Mouse (Mus musculus) forebrain, embryonic 16.5 days (tissue): Measurements from ENCODE around the gene Zfyve28. TPM values are rescaled to one million over a fixed set of nuclear protein-coding genes. Genes with fewer than 3 reads are reported as not detected.

Experiments
- ATAC-seq: fragments of 200-750 bp; cut with Nextera tagmentation; 2 replicates; pipeline ENCODE4 v1.8.0; 2017; ENCODE audit warnings: mild to moderate bottlenecking, moderate library complexity
- H3K27ac ChIP-seq: fragments of 300-500 bp; sonication (generic); 2 replicates; pipeline ENCODE4 v1.5.1; 2014; ENCODE audit warnings: low read length, control low read depth
- H3K27me3 ChIP-seq: fragments of 300-500 bp; sonication (generic); replicated peaks from 2 replicates; pipeline ENCODE4 v1.6.1; 2014; ENCODE audit warnings: low read length; ENCODE audit not compliant: control insufficient read depth, insufficient read depth
- H3K36me3 ChIP-seq: fragments of 300-500 bp; sonication (generic); 2 replicates; pipeline ENCODE4 v1.6.1; 2014; ENCODE audit not compliant: control insufficient read depth, insufficient read depth
- H3K4me1 ChIP-seq: fragments of 300-500 bp; sonication (generic); replicated peaks from 2 replicates; pipeline ENCODE4 v1.6.1; 2014; ENCODE audit warnings: low read length; ENCODE audit not compliant: control insufficient read depth, insufficient read depth
- H3K4me2 ChIP-seq: fragments of 300-500 bp; sonication (generic); 2 replicates; pipeline ENCODE4 v1.6.1; 2014; ENCODE audit warnings: mild to moderate bottlenecking, low read length, control low read depth
- H3K4me3 ChIP-seq: fragments of 300-500 bp; sonication (generic); replicated peaks from 2 replicates; pipeline ENCODE4 v1.5.1; 2014; ENCODE audit warnings: mild to moderate bottlenecking, low read length, control low read depth
- H3K9ac ChIP-seq: fragments of 300-500 bp; sonication (generic); replicated peaks from 2 replicates; pipeline ENCODE4 v1.6.1; 2014; ENCODE audit warnings: low read depth, low read length, control low read depth
- H3K9me3 ChIP-seq: fragments of 300-500 bp; sonication (generic); 2 replicates; pipeline ENCODE4 v1.6.1; 2016; ENCODE audit warnings: low read length; ENCODE audit not compliant: control insufficient read depth
- WGBS: fragments of 180-500 bp; shearing (Covaris S2); extraction: QIAGEN DNeasy Blood & Tissue Kit; methylation state at CpG from one replicate; pipeline ENCODE4 v1.1.7; 2014; 5-methylcytosine and 5-hydroxymethylcytosine counted together
- polyA plus RNA-seq: library from polyadenylated mRNA; unstranded; fragments of >200 nt; fragmentation: Nextera tagmentation; extraction: Ambion mirVana; gene quantifications from 2 replicates; pipeline ENCODE4 v1.2.1, GENCODE M21; 2015

Zfyve28 gene
- polyA plus RNA-seq, 1 experiment from 2014 or later = 5.2 TPM

- peaks cover 22% of the 10 kb centered on the region for H3K4me1 ChIP-seq
- no peak overlapping the region for H3K4me3 ChIP-seq
- no peaks in the 10 kb centered on the region for H3K36me3 ChIP-seq
- H3K9ac ChIP-seq = no peak overlapping the region
- H3K27ac ChIP-seq = no peak overlapping the region
- 87% methylated on average over 4 of the region's 4 CpGs for WGBS
- H3K27me3 ChIP-seq = no peaks in the 10 kb centered on the region
- no peak overlapping the region for H3K4me2 ChIP-seq
- no peak for ATAC-seq
- no peaks in the 10 kb centered on the region for H3K9me3 ChIP-seq
Measured at GRCm38 (mm10) chr5:34249132-34249531, 39.1 kb downstream of the Zfyve28 start.

- H3K36me3 ChIP-seq = no peaks in the 10 kb centered on the region
- H3K4me1 ChIP-seq = peaks cover 16% of the 10 kb centered on the region
- no peak for ATAC-seq
- H3K4me2 ChIP-seq = no peak overlapping the region
- 96% methylated on average over 3 of the region's 3 CpGs for WGBS
- no peaks in the 10 kb centered on the region for H3K27me3 ChIP-seq
- no peaks in the 10 kb centered on the region for H3K9me3 ChIP-seq
- no peak overlapping the region for H3K27ac ChIP-seq
- H3K9ac ChIP-seq = no peak overlapping the region
- H3K4me3 ChIP-seq = no peak overlapping the region
Measured at GRCm38 (mm10) chr5:34246443-34246842, 41.8 kb downstream of the Zfyve28 start.

- no peak overlapping the region for H3K9ac ChIP-seq
- no peak for ATAC-seq
- no peak overlapping the region for H3K4me2 ChIP-seq
- peaks cover 10% of the 10 kb centered on the region for H3K4me1 ChIP-seq
- no peak overlapping the region for H3K27ac ChIP-seq
- H3K4me3 ChIP-seq = no peak overlapping the region
- H3K27me3 ChIP-seq = no peaks in the 10 kb centered on the region
- no peaks in the 10 kb centered on the region for H3K36me3 ChIP-seq
- WGBS = 85% methylated on average over 5 of the region's 5 CpGs
- no peaks in the 10 kb centered on the region for H3K9me3 ChIP-seq
Measured at GRCm38 (mm10) chr5:34243062-34243461, 45.2 kb downstream of the Zfyve28 start.

GRCm38 (mm10) chr5:34242224-34242963 is 45.9 kb downstream of the Zfyve28 start:
- WGBS = 43% methylated on average over 15 of the region's 15 CpGs
- H3K4me2 ChIP-seq = no peak overlapping the region
- H3K9ac ChIP-seq = no peak overlapping the region
- no peak overlapping the region for H3K27ac ChIP-seq
- H3K36me3 ChIP-seq = no peaks in the 10 kb centered on the region
- no peaks in the 10 kb centered on the region for H3K27me3 ChIP-seq
- H3K9me3 ChIP-seq = no peaks in the 10 kb centered on the region
- ATAC-seq = no peak
- peaks cover 10% of the 10 kb centered on the region for H3K4me1 ChIP-seq
- H3K4me3 ChIP-seq = no peak overlapping the region

GRCm38 (mm10) chr5:34238444-34238843 is 49.8 kb downstream of the Zfyve28 start:
- H3K9me3 ChIP-seq = no peaks in the 10 kb centered on the region
- H3K4me2 ChIP-seq = no peak overlapping the region
- H3K27me3 ChIP-seq = no peaks in the 10 kb centered on the region
- ATAC-seq = no peak
- no peaks in the 10 kb centered on the region for H3K36me3 ChIP-seq
- H3K4me3 ChIP-seq = no peak overlapping the region
- H3K27ac ChIP-seq = no peak overlapping the region
- 82% methylated on average over 6 of the region's 6 CpGs for WGBS
- no peak overlapping the region for H3K9ac ChIP-seq
- H3K4me1 ChIP-seq = peaks cover 10% of the 10 kb centered on the region

- 57% methylated on average over 10 of the region's 10 CpGs for WGBS
- Histone ChIP-seq H3K9ac (no peak overlapping the region), H3K4me2 (no peak overlapping the region), H3K4me1 (no peaks in the 10 kb centered on the region), H3K27me3 (no peaks in the 10 kb centered on the region), H3K4me3 (no peak overlapping the region), H3K36me3 (no peaks in the 10 kb centered on the region), H3K9me3 (no peaks in the 10 kb centered on the region), H3K27ac (no peak overlapping the region)
- ATAC-seq = no peak
Measured at GRCm38 (mm10) chr5:34235898-34236420, 52.3 kb downstream of the Zfyve28 start.

- Histone ChIP-seq H3K36me3 (no peaks in the 10 kb centered on the region), H3K27ac (no peak overlapping the region), H3K9ac (no peak overlapping the region), H3K4me1 (no peaks in the 10 kb centered on the region), H3K4me2 (no peak overlapping the region), H3K27me3 (no peaks in the 10 kb centered on the region), H3K9me3 (no peaks in the 10 kb centered on the region), H3K4me3 (no peak overlapping the region)
- ATAC-seq = no peak
- 74% methylated on average over 4 of the region's 4 CpGs for WGBS
Measured at GRCm38 (mm10) chr5:34235056-34235455, 53.2 kb downstream of the Zfyve28 start.

- H3K4me3 ChIP-seq = no peak overlapping the region
- no peaks in the 10 kb centered on the region for H3K27me3 ChIP-seq
- H3K9me3 ChIP-seq = no peaks in the 10 kb centered on the region
- no peak overlapping the region for H3K27ac ChIP-seq
- 84% methylated on average over 6 of the region's 6 CpGs for WGBS
- H3K4me1 ChIP-seq = no peaks in the 10 kb centered on the region
- no peak overlapping the region for H3K9ac ChIP-seq
- H3K4me2 ChIP-seq = no peak overlapping the region
- ATAC-seq = no peak
- no peaks in the 10 kb centered on the region for H3K36me3 ChIP-seq
Measured at GRCm38 (mm10) chr5:34233221-34233515, 55.1 kb downstream of the Zfyve28 start.

GRCm38 (mm10) chr5:34232481-34233220 is 55.6 kb downstream of the Zfyve28 start:
- Histone ChIP-seq H3K4me2 (no peak overlapping the region), H3K4me3 (no peak overlapping the region), H3K9me3 (no peaks in the 10 kb centered on the region), H3K27ac (no peak overlapping the region), H3K36me3 (no peaks in the 10 kb centered on the region), H3K4me1 (no peaks in the 10 kb centered on the region), H3K9ac (no peak overlapping the region), H3K27me3 (no peaks in the 10 kb centered on the region)
- 72% methylated on average over 8 of the region's 8 CpGs for WGBS
- no peak for ATAC-seq
